Mouse (Mus musculus) intestine, embryonic 14.5 days (tissue): ENCODE data around the gene Gstcd. TPM values are rescaled to one million over a fixed set of nuclear protein-coding genes. Genes with fewer than 3 reads are reported as not detected.

Experiments
- ATAC-seq: fragments of 200-750 bp; cut with Nextera tagmentation; replicated peaks from 2 replicates; pipeline ENCODE4 v1.8.0; 2017; ENCODE audit warnings: low read depth, moderate number of reproducible peaks, moderate TSS enrichment, moderate library complexity; ENCODE audit not compliant: low FRiP score, low TSS enrichment
- DNase-seq: peaks from one replicate; pipeline ENCODE4 v3.0.0-alpha.2; 2018; ENCODE audit warnings: low spot score
- H3K27ac ChIP-seq: fragments of 300-500 bp; sonication (generic); 2 replicates; pipeline ENCODE4 v1.5.1; 2014; ENCODE audit warnings: low read depth, mild to moderate bottlenecking, control low read depth
- H3K27me3 ChIP-seq: fragments of 300-500 bp; sonication (generic); replicated peaks from 2 replicates; pipeline ENCODE4 v1.6.1; 2014; ENCODE audit warnings: low read length, control low read depth; ENCODE audit not compliant: control insufficient read depth, insufficient read depth
- H3K36me3 ChIP-seq: fragments of 300-500 bp; sonication (generic); 2 replicates; pipeline ENCODE4 v1.6.1; 2014; ENCODE audit warnings: low read length, control low read depth; ENCODE audit not compliant: control insufficient read depth, insufficient read depth
- H3K4me1 ChIP-seq: fragments of 300-500 bp; sonication (generic); replicated peaks from 2 replicates; pipeline ENCODE4 v1.6.1; 2014; ENCODE audit warnings: low read length, control low read depth, mixed read lengths; ENCODE audit not compliant: control insufficient read depth, insufficient read depth
- H3K4me2 ChIP-seq: fragments of 300-500 bp; sonication (generic); 2 replicates; pipeline ENCODE4 v1.6.1; 2014; ENCODE audit warnings: low read length
- H3K4me3 ChIP-seq: fragments of 300-500 bp; sonication (generic); 2 replicates; pipeline ENCODE4 v1.5.1; 2014; ENCODE audit warnings: low read depth, low read length, control low read depth, mixed read lengths
- H3K9ac ChIP-seq: fragments of 300-500 bp; sonication (generic); 2 replicates; pipeline ENCODE4 v1.6.1; 2014; ENCODE audit warnings: mild to moderate bottlenecking, low read length
- H3K9me3 ChIP-seq: fragments of 300-500 bp; sonication (generic); 2 replicates; pipeline ENCODE4 v1.6.1; 2016; ENCODE audit warnings: low read length, control low read depth; ENCODE audit not compliant: control insufficient read depth
- WGBS: fragments of 180-500 bp; shearing (Covaris S2); extraction: QIAGEN DNeasy Blood & Tissue Kit; methylation state at CpG from one replicate; pipeline ENCODE4 v1.1.7; 2014; 5-methylcytosine and 5-hydroxymethylcytosine counted together
- polyA plus RNA-seq: library from polyadenylated mRNA; unstranded; fragments of >200 nt; fragmentation: Nextera tagmentation; extraction: Ambion mirVana; gene quantifications from 2 replicates; pipeline ENCODE4 v1.2.1, GENCODE M21; 2014

Gstcd gene
- polyA plus RNA-seq, 1 experiment from 2014 or later = 10.7 TPM

- H3K4me1 ChIP-seq = no peaks in the 10 kb centered on the region
- H3K27ac ChIP-seq = no peak overlapping the region
- H3K9ac ChIP-seq = no peak overlapping the region
- no peak for DNase-seq
- H3K4me3 ChIP-seq = no peak overlapping the region
- H3K36me3 ChIP-seq = no peaks in the 10 kb centered on the region
- no peaks in the 10 kb centered on the region for H3K9me3 ChIP-seq
- H3K27me3 ChIP-seq = no peaks in the 10 kb centered on the region
- no peak for ATAC-seq
- no peak overlapping the region for H3K4me2 ChIP-seq
- WGBS = 86% methylated on average over 6 of the region's 6 CpGs
Measured at GRCm38 (mm10) chr3:132942778-132943177, 149.1 kb downstream of the Gstcd start.

GRCm38 (mm10) chr3:132940181-132940990, 151.4 kb downstream of the Gstcd start:
- H3K36me3 ChIP-seq = no peaks in the 10 kb centered on the region

GRCm38 (mm10) chr3:132939006-132939405, 152.8 kb downstream of the Gstcd start:
- Histone ChIP-seq H3K4me2 (no peak overlapping the region), H3K27ac (no peak overlapping the region), H3K4me1 (no peaks in the 10 kb centered on the region; the same call in 1 of the 2 replicates), H3K9me3 (no peaks in the 10 kb centered on the region), H3K36me3 (no peaks in the 10 kb centered on the region), H3K4me3 (no peak overlapping the region), H3K27me3 (no peaks in the 10 kb centered on the region), H3K9ac (no peak overlapping the region)
- ATAC-seq (no peak), DNase-seq (no peak)
- WGBS = 69% methylated on average over 8 of the region's 8 CpGs

More at GRCm38 (mm10) chr3:132940181-132940990, 151.4 kb downstream of the Gstcd start:
- Histone ChIP-seq H3K27me3 (no peaks in the 10 kb centered on the region), H3K4me2 (no peak overlapping the region), H3K4me1 (no peaks in the 10 kb centered on the region; the same call in 1 of the 2 replicates), H3K4me3 (no peak overlapping the region), H3K9ac (no peak overlapping the region), H3K27ac (no peak overlapping the region), H3K9me3 (no peaks in the 10 kb centered on the region)
- no peak for DNase-seq
- ATAC-seq = no peak
- WGBS = 86% methylated on average over 10 of the region's 10 CpGs

- no peaks in the 10 kb centered on the region for H3K36me3 ChIP-seq
- WGBS = 53% methylated on average over 2 of the region's 2 CpGs
- H3K9me3 ChIP-seq = no peaks in the 10 kb centered on the region
- H3K4me1 ChIP-seq = peaks cover 3% of the 10 kb centered on the region; the same call in 1 of the 2 replicates
- no peak overlapping the region for H3K4me3 ChIP-seq
- H3K27me3 ChIP-seq = no peaks in the 10 kb centered on the region
- DNase-seq = no peak
- H3K27ac ChIP-seq = no peak overlapping the region
- no peak for ATAC-seq
- no peak overlapping the region for H3K4me2 ChIP-seq
- H3K9ac ChIP-seq = no peak overlapping the region
Measured at GRCm38 (mm10) chr3:132934649-132935048, 157.2 kb downstream of the Gstcd start.

Other genes with a start within 250 kb of the Gstcd start
- 42.0 and 45.3 TPM in 2 replicates for gene Npnt, start 141.7 kb downstream of the Gstcd start, polyA plus RNA-seq
- gene Ints12, start 193 bp downstream of the Gstcd start, polyA plus RNA-seq = 18.6 and 22.8 TPM in 2 replicates
- gene Arhgef38, start 142.9 kb upstream of the Gstcd start, polyA plus RNA-seq = 2.5 and 3.3 TPM in 2 replicates
- gene Ppa2, start 218.1 kb upstream of the Gstcd start, polyA plus RNA-seq = 107 and 113 TPM in 2 replicates